Mouse (Mus musculus): Measurements from ENCODE around the gene Gm37240. TPM values are rescaled to one million over a fixed set of nuclear protein-coding genes. Genes with fewer than 3 reads are reported as not detected.

The Gm37240 gene
- total and polyA plus RNA-seq, 3 experiments = not detected

DNA sequence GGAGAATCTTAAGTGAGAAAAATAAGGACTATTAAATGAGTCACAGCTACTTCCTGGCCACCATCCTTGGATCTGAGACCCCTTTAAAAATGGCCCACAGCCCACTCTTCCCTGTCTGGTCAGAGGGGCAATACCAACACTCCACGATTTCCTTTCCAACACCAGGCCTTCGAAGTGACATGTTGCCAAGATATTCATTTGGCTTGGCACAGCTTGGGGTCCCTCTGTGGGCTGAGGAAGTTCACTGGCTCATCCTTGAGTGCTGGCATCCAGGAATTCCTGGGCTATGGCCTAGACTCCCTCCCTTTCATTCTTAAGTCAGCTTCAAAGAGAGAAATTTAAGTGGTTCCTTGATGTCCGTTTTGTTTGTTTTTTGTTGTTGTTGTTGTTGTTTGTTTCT is 576.1 kb downstream of the Gm37240 start:
- ATAC-seq (ENCODE audit: extremely low read depth, insufficient number of reproducible peaks, low FRiP score, poor library complexity, severe bottlenecking) = no peak
- Histone ChIP-seq H3K4me1 (ENCODE audit: insufficient read depth, low read depth, low read length) (no peaks in the 10 kb centered on the region), H3K36me3 (replicated peaks) (no peaks in the 10 kb centered on the region)

DNA sequence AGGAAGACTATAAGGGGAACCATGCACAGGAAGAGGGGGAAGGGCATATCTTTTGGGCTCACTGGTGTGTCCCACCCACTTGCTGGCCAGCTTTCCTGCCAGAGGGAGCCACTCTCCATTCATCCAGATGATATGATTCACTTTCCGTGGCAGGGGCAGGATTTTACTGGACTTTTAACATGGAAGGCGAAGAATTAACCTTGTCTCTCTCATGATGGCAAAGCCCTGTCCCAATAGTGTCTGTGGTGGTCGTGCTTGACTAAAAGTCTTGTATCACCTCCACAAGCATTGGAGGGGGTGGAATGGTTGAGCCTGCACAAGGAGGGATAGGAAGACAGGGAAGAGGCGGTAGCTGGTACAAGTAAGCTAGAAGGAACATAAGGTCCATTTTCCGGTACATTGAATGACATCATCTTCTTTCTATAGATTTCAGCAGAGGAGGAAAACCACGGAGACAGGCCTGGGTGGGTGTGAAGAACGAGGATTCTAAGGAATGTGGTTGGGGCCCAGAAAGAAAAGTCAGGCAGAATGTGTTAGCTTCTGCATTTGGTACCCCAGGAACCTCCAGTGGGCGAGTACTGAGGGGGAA is 576.8 kb downstream of the Gm37240 start:
- H3K9me3 ChIP-seq (replicated peaks) = no peaks in the 10 kb centered on the region
- no peaks in the 10 kb centered on the region for H3K36me3 ChIP-seq (replicated peaks)
- H3K4me1 ChIP-seq (ENCODE audit: insufficient read depth, low read depth, low read length) = no peaks in the 10 kb centered on the region
- no peak overlapping the region for H3K4me3 ChIP-seq (ENCODE audit: low read depth, low read length)
- ATAC-seq (ENCODE audit: extremely low read depth, insufficient number of reproducible peaks, low FRiP score, poor library complexity, severe bottlenecking) (no peak), DNase-seq (ENCODE audit: low spot score) (no peak)
- no peak for TF ChIP-seq TAL1 (conservative IDR thresholded peaks at IDR 0.05; ENCODE audit: low read depth, low read length)
- no peak for TF ChIP-seq GATA1 (IDR thresholded peaks at IDR 0.05; ENCODE audit: borderline replicate concordance, low read length)
- no peak for TF ChIP-seq CTCF (IDR thresholded peaks at IDR 0.05; ENCODE audit: low read depth, low read length)
- no peak for TF ChIP-seq GATA2 (IDR thresholded peaks at IDR 0.05; ENCODE audit: borderline replicate concordance, low read depth, low read length)
- no peak for TF ChIP-seq POLR2AphosphoS5 (IDR thresholded peaks at IDR 0.05; ENCODE audit: insufficient replicate concordance, low read depth, low read length)
- H3K27me3 ChIP-seq (ENCODE audit: insufficient read depth, low read length) = 0 out of 2 replicates have a peak, but pooled peaks cover 3% of the 10 kb centered on the region

More for the DNA sequence above, 576.1 kb downstream of the Gm37240 start:
- TF ChIP-seq CTCF (IDR thresholded peaks at IDR 0.05; ENCODE audit: low read depth, low read length) (no peak), POLR2AphosphoS5 (IDR thresholded peaks at IDR 0.05; ENCODE audit: insufficient replicate concordance, low read depth, low read length) (no peak), GATA2 (IDR thresholded peaks at IDR 0.05; ENCODE audit: borderline replicate concordance, low read depth, low read length) (no peak), GATA1 (IDR thresholded peaks at IDR 0.05; ENCODE audit: borderline replicate concordance, low read length) (no peak), TAL1 (conservative IDR thresholded peaks at IDR 0.05; ENCODE audit: low read depth, low read length) (no peak)
- Histone ChIP-seq H3K27me3 (ENCODE audit: insufficient read depth, low read length) (0 out of 2 replicates have a peak, but pooled peaks cover 3% of the 10 kb centered on the region), H3K9me3 (replicated peaks) (no peaks in the 10 kb centered on the region), H3K4me3 (ENCODE audit: low read depth, low read length) (no peak overlapping the region)
- no peak for DNase-seq (ENCODE audit: low spot score)

DNA sequence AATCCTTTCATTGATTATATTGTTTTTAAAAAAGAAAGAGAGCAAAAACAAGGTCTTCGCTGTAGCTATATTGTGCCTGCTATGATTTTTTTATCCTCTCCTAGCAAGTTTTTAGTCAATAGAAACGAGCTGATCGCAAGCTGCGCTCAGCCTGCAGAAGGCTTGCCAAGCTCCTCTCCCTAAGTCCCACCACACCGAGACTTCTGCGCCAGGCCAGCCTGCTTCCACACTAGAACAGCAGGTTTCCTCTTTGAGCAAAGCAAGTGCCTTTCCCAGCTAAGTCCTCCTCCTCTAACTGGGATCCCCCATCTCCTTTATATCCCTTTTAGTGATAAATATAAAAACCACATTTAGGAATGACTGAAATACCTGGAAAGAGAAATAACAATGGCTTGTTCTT is 578.1 kb downstream of the Gm37240 start:
- DNase-seq (ENCODE audit: low spot score) (no peak), ATAC-seq (ENCODE audit: extremely low read depth, insufficient number of reproducible peaks, low FRiP score, poor library complexity, severe bottlenecking) (no peak)
- H3K9me3 ChIP-seq (replicated peaks) = no peaks in the 10 kb centered on the region
- H3K4me3 ChIP-seq (ENCODE audit: low read depth, low read length) = no peak overlapping the region
- 0 out of 2 replicates have a peak, but pooled peaks cover 3% of the 10 kb centered on the region for H3K27me3 ChIP-seq (ENCODE audit: insufficient read depth, low read length)
- TF ChIP-seq TAL1 (conservative IDR thresholded peaks at IDR 0.05; ENCODE audit: low read depth, low read length) (no peak), POLR2AphosphoS5 (IDR thresholded peaks at IDR 0.05; ENCODE audit: insufficient replicate concordance, low read depth, low read length) (no peak)
- H3K4me1 ChIP-seq (ENCODE audit: insufficient read depth, low read depth, low read length) = no peaks in the 10 kb centered on the region
- no peaks in the 10 kb centered on the region for H3K36me3 ChIP-seq (replicated peaks)

DNA sequence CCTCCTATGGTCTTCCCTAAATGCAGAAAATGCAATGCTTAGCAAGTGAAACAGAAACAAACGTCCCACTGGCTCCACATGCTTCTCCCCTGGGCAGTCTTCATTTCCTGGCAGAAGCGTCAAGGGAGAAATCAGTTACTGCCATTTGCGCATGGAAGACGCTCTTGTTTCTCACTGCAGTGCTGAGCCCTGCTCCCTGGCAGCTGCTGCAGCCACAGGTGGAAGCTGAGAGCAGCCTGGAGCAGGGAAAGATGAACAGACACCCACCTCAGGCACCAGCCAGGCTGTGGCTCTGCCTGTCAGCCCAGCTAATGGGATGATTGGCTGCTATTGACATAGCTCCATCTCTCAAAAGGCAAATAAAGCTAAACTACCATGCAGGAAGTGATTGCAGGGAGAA is 578.6 kb downstream of the Gm37240 start:
- Histone ChIP-seq H3K9me3 (replicated peaks) (no peaks in the 10 kb centered on the region), H3K4me3 (ENCODE audit: low read depth, low read length) (no peak overlapping the region), H3K4me1 (ENCODE audit: insufficient read depth, low read depth, low read length) (no peaks in the 10 kb centered on the region), H3K36me3 (replicated peaks) (no peaks in the 10 kb centered on the region), H3K27me3 (ENCODE audit: insufficient read depth, low read length) (0 out of 2 replicates have a peak, but pooled peaks cover 3% of the 10 kb centered on the region)
- ATAC-seq (ENCODE audit: extremely low read depth, insufficient number of reproducible peaks, low FRiP score, poor library complexity, severe bottlenecking) (no peak), DNase-seq (ENCODE audit: low spot score) (no peak)
- TF ChIP-seq CTCF (IDR thresholded peaks at IDR 0.05; ENCODE audit: low read depth, low read length) = no peak
- TF ChIP-seq GATA1 (IDR thresholded peaks at IDR 0.05; ENCODE audit: borderline replicate concordance, low read length) = no peak
- no peak for TF ChIP-seq GATA2 (IDR thresholded peaks at IDR 0.05; ENCODE audit: borderline replicate concordance, low read depth, low read length)

DNA sequence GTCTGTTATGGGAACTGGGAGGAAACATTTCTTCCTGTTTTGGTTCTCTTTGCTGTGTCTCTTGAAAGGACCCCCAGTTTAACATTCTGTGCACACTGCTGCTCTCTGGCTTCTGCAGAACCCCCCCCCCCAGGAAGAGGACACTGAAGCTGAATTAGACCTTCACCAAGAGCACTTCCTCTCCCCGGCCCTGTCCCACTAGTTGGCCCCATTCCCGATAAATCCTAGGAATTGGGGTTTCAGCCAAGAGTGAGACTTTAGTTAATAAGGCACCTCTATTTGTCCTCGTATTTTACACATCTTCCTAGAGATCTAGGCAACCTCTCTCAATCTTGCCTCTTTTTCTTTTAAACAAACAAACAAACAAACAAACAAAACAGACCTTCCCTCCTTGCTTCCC is 585.5 kb downstream of the Gm37240 start:
- Histone ChIP-seq H3K9me3 (replicated peaks) (no peaks in the 10 kb centered on the region), H3K27me3 (ENCODE audit: insufficient read depth, low read length) (peaks cover 5% of the 10 kb centered on the region; the same call in 1 of the 2 replicates)
- no peak for ATAC-seq (ENCODE audit: extremely low read depth, insufficient number of reproducible peaks, low FRiP score, poor library complexity, severe bottlenecking)

DNA sequence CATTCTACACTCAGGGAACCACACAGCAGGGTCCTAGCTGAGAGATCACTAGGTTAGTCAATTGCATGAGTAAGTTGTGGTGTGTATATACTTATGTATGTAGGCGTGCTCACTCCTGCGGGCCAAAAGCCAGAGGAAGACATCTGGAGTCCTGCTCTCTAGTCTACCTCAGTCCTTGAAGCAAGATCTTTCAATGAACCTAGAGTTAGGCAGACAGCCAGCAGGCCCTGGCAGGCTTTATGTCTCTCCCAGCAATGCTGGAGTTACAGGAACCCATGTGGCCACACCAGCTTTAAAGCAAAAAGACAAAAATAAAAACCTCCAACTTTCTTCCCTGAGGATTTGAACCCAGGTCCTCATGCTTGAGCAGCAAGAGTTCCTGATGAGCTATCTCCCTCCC is 586.0 kb downstream of the Gm37240 start:
- H3K9me3 ChIP-seq (replicated peaks) = no peaks in the 10 kb centered on the region
- peaks cover 5% of the 10 kb centered on the region; the same call in 1 of the 2 replicates for H3K27me3 ChIP-seq (ENCODE audit: insufficient read depth, low read length)
- no peak for ATAC-seq (ENCODE audit: extremely low read depth, insufficient number of reproducible peaks, low FRiP score, poor library complexity, severe bottlenecking)
- H3K36me3 ChIP-seq (replicated peaks) = no peaks in the 10 kb centered on the region
- H3K4me3 ChIP-seq (ENCODE audit: low read depth, low read length) = no peak overlapping the region
- DNase-seq (ENCODE audit: low spot score) = no peak
- no peaks in the 10 kb centered on the region for H3K4me1 ChIP-seq (ENCODE audit: insufficient read depth, low read depth, low read length)
- no peak for TF ChIP-seq GATA1 (IDR thresholded peaks at IDR 0.05; ENCODE audit: borderline replicate concordance, low read length)
- no peak for TF ChIP-seq POLR2AphosphoS5 (IDR thresholded peaks at IDR 0.05; ENCODE audit: insufficient replicate concordance, low read depth, low read length)

More for the DNA sequence above, 585.5 kb downstream of the Gm37240 start:
- H3K36me3 ChIP-seq (replicated peaks) = no peaks in the 10 kb centered on the region
- no peaks in the 10 kb centered on the region for H3K4me1 ChIP-seq (ENCODE audit: insufficient read depth, low read depth, low read length)
- TF ChIP-seq CTCF (IDR thresholded peaks at IDR 0.05; ENCODE audit: low read depth, low read length) (no peak), POLR2AphosphoS5 (IDR thresholded peaks at IDR 0.05; ENCODE audit: insufficient replicate concordance, low read depth, low read length) (no peak)
- no peak for DNase-seq (ENCODE audit: low spot score)
- H3K4me3 ChIP-seq (ENCODE audit: low read depth, low read length) = no peak overlapping the region
